Mouse (Mus musculus) A20 (cell line): ENCODE measurements at regions not wholly inside any gene's neighbourhood (a gene's known extent, or its start where the extent isn't known, plus 50 kb on each side); places are given as distances from the start of the nearest gene placed in this dataset.
A peak's percentile ranks its signal among the peaks of the same experiment; 100 is the strongest.
"Not testable (repeated sequence)": the region's sequence is repeated elsewhere in the genome, so short reads cannot be mapped to it uniquely, and the experiment has no call there.

ENCODE experiments used
- DNase-seq: peaks from one replicate; pipeline ENCODE4 v3.0.0-alpha.2; 2011; ENCODE audit warnings: low read depth, low spot score

DNA sequence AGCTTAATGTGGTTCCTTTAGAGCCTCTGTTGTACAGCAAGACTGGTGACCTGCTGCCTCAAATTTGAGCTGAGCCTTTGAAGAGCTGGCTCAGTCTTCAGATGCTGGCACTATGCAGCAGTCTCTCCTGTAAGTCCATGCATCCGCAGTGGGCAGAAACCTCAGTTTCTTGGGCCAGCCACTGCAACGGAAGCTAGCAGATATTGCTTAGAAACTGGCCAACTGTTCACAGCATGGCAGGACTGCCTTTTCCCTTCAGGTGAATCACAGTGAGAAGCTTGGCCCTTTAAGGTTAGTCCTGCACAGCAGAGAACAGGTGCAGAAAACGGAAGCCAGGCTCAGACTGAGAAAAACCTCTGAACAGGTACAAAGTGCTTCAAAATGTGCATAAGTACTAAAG, 1976.8 kb upstream of the G6pd2 start:
- DNase-seq: no peak

DNA sequence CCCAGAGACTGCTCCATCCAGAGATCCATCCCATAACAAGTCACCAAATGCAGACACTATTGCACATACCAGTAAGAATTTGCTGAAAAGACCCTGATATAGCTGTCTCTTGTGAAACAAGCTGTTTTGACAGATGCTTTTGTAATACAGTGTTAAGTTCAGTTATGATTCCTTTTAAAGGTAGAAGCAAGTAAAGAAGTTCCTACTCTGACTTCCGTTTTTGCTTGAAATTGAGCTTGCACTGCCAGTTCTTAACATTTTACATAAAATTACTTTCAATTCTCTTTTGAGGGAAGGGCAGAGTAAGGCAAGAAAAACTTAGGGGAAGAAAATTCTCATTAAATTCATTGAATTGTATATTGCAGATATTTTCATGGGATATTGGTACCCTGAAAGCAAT, 1962.9 kb upstream of the G6pd2 start:
- peak; percentile 31 for DNase-seq

DNA sequence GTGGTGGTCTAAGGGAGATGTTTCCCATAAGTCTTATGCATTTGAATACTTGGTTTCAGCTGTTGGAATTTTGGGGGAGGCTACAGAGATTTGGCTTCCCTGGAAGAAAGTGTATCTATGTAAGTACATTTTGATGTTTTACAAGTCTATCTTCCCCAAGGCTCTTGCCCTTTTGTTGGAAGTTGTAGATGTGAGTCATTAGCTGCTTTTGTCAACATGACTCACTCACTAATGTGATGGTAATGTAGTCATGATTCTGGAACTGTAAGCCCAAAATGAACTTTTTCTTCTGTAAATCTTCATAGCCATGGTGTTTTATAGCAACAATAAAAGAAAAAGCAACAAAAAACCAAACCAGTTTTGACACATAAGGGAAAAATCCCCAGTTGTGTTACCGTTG, 1961.0 kb upstream of the G6pd2 start:
- DNase-seq: no peak

DNA sequence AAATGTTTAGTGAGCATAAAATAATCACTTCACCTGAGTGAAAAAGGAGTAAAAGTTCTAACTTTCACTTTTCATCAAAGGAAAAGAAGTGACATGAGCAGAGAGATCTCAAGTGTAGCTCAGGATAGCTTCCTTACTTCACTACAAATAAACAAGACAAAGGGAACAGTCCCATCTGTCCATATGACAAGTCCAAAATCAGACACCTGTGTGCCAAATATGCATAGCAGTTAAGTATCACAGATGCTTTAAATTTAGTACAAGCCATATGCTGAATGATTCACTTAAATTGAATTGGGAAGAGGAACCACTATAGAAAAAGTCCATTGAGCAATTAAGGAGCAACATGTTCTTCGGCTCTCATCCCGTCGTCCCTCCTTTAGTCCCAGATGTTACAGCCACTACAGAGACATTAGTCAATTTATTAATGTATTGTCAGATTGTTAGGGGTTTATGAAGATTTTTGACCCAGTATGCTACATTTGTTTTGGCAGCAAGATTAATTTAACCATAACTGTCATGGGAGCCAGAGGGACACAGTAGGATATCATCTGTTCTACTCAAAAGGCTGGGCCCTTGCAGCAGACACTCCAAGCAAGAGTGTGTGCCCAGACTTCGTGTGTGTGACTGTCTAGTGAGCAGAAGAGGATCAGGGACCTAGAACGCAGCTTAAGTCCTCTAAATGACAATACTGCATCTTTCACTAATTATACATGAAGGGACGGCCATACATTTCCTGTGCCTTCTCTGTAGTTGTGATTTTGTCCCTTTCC, 1914.5 kb upstream of the G6pd2 start:
- DNase-seq: no peak

DNA sequence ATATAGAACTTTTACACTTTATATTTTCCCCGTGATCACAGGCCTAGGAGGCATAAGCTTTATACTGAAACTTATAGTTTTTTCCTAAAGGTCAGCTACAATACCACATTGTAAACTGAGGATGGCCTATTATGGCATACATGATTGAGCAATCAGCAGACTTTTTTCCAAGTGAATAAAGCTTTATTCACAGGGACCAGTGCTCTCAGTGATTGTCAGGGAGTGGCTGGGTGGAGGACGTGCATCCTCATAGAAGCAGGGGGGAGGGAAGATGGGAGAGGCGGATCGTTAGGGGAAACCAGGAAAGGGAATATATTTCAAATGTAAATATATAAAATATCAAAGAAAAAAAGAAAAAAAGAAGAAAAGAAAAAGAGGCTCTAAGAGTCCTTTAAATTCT, 1886.7 kb upstream of the G6pd2 start:
- DNase-seq: no peak

DNA sequence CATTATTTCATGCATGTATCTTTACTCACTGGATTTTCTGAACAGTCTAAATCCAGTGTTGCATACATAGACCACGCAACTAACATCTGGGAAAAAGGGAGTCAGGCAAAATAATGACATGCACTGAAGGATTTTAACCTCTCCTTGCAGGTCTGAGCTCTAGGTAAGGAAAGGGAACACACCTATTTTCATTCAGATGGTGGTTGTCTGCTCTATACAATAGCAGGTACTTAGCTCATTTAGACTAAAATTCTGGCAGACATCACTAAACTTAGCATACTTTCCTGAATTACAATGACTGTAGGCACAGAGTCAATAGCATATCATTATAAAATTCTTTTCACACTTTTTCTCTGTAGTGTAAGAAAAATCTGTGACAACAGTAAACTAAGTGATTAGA, 1867.8 kb upstream of the G6pd2 start:
- DNase-seq: no peak

DNA sequence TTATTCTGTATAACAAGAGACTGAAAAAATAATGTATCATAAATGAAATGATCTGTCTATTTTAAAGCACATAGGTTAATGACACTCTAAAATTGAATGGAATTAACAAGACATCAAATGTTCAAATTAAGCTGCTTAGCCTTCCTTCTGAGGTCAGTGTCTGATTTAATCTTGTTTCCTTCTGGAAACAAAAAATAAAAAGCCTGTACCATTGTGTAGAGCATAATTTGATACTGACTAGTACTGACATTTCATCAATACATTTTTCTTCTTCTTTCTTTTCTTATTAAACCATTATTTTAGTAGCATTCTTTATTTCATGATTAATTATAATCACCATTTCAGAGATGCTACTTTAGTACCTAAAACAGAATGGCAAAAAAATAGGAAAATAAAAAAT, 1862.9 kb upstream of the G6pd2 start:
- DNase-seq: no peak

DNA sequence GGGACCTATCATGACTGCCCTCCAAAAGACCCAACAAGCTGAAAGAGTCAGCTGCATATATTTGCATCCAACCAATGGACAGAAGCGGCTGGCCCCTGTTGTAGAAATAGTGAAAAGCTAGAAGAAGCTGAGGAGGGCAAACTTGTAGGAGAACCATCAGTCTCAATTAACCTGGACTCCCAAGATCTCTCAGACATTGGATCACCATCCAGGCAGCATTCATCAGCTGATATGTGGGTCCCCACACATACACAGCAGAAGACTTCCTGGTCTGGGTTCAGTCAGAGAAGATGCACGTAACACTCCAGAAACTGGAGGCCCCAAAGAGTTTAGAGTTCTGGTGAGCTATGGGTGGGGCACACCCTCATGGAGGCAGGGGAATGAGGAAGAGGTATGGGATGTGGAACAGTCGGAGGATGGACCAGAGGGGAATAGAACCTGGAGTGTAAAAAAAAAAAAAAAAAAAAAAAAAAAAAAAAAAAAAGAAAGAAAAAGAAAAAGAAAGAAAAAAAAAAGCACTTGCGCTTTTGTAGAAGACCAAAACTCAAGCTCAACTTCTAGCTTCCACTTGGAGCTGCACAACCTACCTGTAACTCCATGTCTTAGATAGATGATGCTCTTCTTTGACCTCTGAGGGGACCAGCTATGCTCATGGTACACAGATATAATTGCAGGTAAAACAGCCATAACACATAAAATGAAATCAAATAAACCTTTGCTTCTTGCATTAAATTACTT, 1860.6 kb upstream of the G6pd2 start:
- no peak for DNase-seq

DNA sequence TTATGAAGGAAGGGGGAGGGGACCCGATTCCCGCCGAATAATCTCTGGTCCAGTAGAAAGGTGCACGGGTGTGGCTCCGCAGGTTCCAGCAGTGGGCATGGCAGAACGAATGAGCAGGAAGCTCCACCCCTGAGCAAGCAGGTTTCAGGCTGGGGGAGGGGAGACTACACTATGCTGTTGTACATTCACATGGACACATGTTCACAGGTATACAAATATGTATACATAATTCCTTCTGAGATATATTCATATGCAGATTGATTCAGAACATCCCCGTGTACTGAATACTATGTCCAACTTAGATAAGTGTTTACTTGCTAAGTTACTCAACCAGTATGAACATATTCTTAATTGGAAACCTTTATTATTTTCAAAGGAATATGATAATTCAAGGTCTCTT, 1852.4 kb upstream of the G6pd2 start:
- not testable (repeated sequence) for DNase-seq

DNA sequence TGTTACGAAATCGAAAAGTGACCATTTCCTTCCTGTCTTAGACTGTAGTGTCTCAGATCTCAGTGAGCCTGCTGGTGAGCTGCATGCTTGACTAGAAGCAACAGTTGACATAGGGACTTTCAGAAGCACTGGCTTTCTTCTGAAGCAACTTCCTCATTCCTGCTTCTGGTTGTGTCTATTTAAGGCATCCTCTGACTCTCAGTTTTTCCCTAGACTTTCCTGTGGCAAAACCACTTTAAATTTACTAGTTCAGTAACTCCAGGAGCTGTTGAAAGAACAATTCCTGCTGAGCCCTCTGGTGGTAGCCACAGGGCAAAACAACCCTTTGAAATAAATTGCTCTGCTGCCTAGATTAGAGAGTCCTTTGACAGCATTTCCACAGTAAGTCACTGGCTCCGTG, 1811.9 kb upstream of the G6pd2 start:
- peak; percentile 56 for DNase-seq

DNA sequence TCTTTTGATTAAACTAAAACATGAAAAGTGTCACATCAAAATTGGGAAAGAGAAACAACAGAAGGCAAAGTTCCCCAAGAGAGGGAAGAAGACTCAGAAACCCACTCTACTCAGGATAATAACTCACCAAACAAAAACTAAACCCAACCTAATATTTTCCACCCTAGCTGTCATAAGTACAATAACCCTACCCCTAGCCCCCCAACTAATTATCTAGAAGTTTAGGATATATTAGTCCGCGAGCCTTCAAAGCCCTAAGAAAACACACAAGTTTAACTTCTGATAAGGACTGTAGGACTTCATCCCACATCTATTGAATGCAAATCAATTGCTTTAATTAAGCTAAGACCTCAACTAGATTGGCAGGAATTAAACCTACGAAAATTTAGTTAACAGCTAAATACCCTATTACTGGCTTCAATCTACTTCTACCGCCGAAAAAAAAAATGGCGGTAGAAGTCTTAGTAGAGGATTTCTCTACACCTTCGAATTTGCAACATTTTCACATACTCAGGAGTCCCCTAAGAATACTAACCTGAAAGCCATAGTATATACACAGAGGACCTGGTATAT, 1765.9 kb upstream of the G6pd2 start:
- DNase-seq: not testable (repeated sequence)

DNA sequence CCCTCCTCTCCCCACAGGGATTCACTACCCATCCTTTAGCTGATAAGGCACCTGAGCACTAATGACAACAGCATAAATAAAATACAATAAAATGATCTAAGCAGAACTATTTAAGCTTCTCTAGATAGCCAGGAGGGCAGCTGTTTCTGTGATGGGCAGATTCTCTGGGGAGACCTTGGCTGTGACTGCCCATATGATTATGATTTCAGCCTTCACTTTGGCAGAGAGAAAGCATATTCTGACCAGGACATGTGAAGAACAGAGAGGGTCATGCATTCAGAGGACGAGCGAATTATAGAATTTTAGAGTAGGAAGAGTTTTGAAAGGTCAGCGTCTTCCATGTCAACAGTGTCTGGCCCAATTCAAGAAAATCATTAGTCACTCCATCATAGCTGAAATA, 1759.6 kb upstream of the G6pd2 start:
- DNase-seq: no peak

DNA sequence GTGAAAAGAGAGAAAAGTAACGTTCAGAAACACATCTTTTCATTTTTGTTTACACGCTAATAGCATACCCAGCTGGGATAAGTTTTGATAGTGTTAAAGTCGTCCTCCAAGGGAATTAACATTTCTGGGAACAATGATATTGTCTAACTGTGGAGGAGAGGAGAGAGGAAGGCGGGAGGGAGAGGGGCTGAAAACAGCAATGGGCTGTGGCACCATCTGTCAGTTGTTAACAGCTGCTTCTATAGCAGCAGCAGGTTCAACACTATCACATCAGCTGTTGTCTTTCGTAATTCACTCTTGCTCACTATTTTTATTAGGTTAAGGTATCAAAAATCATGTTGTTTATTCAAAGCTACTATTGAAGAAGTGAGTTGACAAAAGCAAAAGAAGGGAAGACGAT, 1747.4 kb upstream of the G6pd2 start:
- DNase-seq: no peak
